Mouse (Mus musculus) CH12.LX (cell line): ENCODE results near the gene Grin3b.

ENCODE experiments used
- BHLHE40 ChIP-seq: IDR thresholded peaks from 2 replicates; pipeline ENCODE4 v1.6.1; 2011; ENCODE audit warnings: mild to moderate bottlenecking, low read depth, low read length, improper control_type of control experiment
- CTCF ChIP-seq, 2 experiments: IDR thresholded peaks in 1 of 2; conservative IDR thresholded peaks in 1 of 2; 2 replicates each; pipeline ENCODE4 v1.5.1; 2011 to 2012; ENCODE audit warnings: low read depth in 2 of 2, low read length in 2 of 2, improper control_type of control experiment in 1 of 2, inconsistent platforms in 1 of 2, mild to moderate bottlenecking in 1 of 2, moderate library complexity in 1 of 2
- ETS1 ChIP-seq: conservative IDR thresholded peaks from 2 replicates; pipeline ENCODE4 v1.6.1; 2012; ENCODE audit warnings: low read depth, mild to moderate bottlenecking, inconsistent platforms, low read length, improper control_type of control experiment, moderate library complexity
- MEF2A ChIP-seq: IDR thresholded peaks from 2 replicates; pipeline ENCODE4 v1.6.1; 2014; ENCODE audit warnings: low read depth, mild to moderate bottlenecking, inconsistent platforms, low read length, improper control_type of control experiment, borderline replicate concordance
- MXI1 ChIP-seq: IDR thresholded peaks from 2 replicates; pipeline ENCODE4 v1.6.1; 2011; ENCODE audit warnings: mild to moderate bottlenecking, low read depth, low read length, improper control_type of control experiment
- NELFE ChIP-seq: IDR thresholded peaks from 2 replicates; pipeline ENCODE4 v1.6.1; 2011; ENCODE audit warnings: low read depth, low read length, improper control_type of control experiment
- POLR2A ChIP-seq: IDR thresholded peaks from 2 replicates; pipeline ENCODE4 v1.6.1; 2011; ENCODE audit warnings: low read depth, mild to moderate bottlenecking, improper control_type of control experiment, low read length
- SIN3A ChIP-seq: IDR thresholded peaks from 2 replicates; pipeline ENCODE4 v1.6.1; 2012; ENCODE audit warnings: low read length, improper control_type of control experiment, inconsistent platforms

GRCm38 (mm10) chr10:80017771-80018170, 47.3 kb downstream of the Grin3b start:
- TF ChIP-seq MXI1 = no peak
- no peak for TF ChIP-seq CTCF (conservative IDR thresholded peaks at IDR 0.05 in 1 of 2, IDR thresholded peaks at IDR 0.05 in 1 of 2; ENCODE audit: low read depth in 2 of 2, low read length in 2 of 2)
- TF ChIP-seq NELFE = no peak
- no peak for TF ChIP-seq MEF2A
- TF ChIP-seq ETS1 = no peak
- no peak for TF ChIP-seq SIN3A
- no peak for TF ChIP-seq BHLHE40
- TF ChIP-seq POLR2A = no peak
